Mouse (Mus musculus): ENCODE measurements at regions not wholly inside any gene's neighbourhood (a gene's known extent, or its start where the extent isn't known, plus 50 kb on each side); places are given as distances from the start of the nearest gene placed in this dataset.

DNA sequence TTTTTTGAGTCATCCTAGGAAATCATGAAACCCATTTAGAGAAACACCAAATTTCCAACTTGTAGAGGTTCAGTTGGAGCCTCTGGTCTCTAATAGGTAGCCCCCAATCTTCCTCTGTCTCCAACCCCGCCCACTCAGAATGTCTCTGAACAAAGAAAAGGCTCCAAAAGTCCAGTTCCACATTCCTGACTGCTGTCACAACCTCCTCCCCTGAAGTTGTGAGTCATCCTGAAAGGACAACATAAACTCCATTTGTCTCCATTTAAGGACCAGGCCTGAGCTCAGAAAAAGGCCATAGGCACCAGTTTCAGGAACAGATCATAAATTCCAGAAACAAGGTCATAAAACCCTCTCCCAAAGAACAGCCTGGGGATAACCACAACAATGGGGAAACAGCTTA, 79.4 kb upstream of the Gm34302 start:
- TF ChIP-seq POLR2A (IDR thresholded peaks at IDR 0.05; ENCODE audit: borderline replicate concordance, control insufficient read depth, low read depth, low read length) (no peak), CTCF (IDR thresholded peaks at IDR 0.05; ENCODE audit: control insufficient read depth, insufficient read depth, low read length) (no peak)

All from bone marrow, adult 2 months (tissue).